Mouse (Mus musculus) stomach, postnatal 0 days (tissue): Measurements from ENCODE around the gene Dusp18. TPM values are rescaled to one million over a fixed set of nuclear protein-coding genes. Genes with fewer than 3 reads are reported as not detected.

Experiments used
- ATAC-seq: fragments of 200-750 bp; cut with Nextera tagmentation; 2 replicates; pipeline ENCODE4 v1.8.0; 2017; ENCODE audit not compliant: low FRiP score, low TSS enrichment
- DNase-seq: peaks from one replicate; pipeline ENCODE4 v3.0.0-alpha.2; 2016; ENCODE audit warnings: low spot score
- H3K27ac ChIP-seq: fragments of 300-500 bp; sonication (generic); replicated peaks from 2 replicates; pipeline ENCODE4 v1.5.1; 2014; ENCODE audit warnings: mild to moderate bottlenecking, control low read depth
- H3K27me3 ChIP-seq: fragments of 300-500 bp; sonication (generic); 2 replicates; pipeline ENCODE4 v1.6.1; 2014; ENCODE audit warnings: low read length; ENCODE audit not compliant: control insufficient read depth, insufficient read depth
- H3K36me3 ChIP-seq: fragments of 300-500 bp; sonication (generic); 2 replicates; pipeline ENCODE4 v1.6.1; 2014; ENCODE audit warnings: low read length, mixed read lengths; ENCODE audit not compliant: control insufficient read depth, insufficient read depth
- H3K4me1 ChIP-seq: fragments of 300-500 bp; sonication (generic); replicated peaks from 2 replicates; pipeline ENCODE4 v1.6.1; 2014; ENCODE audit warnings: antibody characterized with exemption; ENCODE audit not compliant: control insufficient read depth, insufficient read depth
- H3K4me2 ChIP-seq: fragments of 300-500 bp; sonication (generic); replicated peaks from 2 replicates; pipeline ENCODE4 v1.6.1; 2014; ENCODE audit warnings: low read depth, mild to moderate bottlenecking, control low read depth, moderate library complexity
- H3K4me3 ChIP-seq: fragments of 300-500 bp; sonication (generic); 2 replicates; pipeline ENCODE4 v1.5.1; 2014; ENCODE audit warnings: low read depth, low read length, control low read depth
- H3K9ac ChIP-seq: fragments of 300-500 bp; sonication (generic); 2 replicates; pipeline ENCODE4 v1.6.1; 2014; ENCODE audit warnings: mild to moderate bottlenecking, low read length, control low read depth, mixed read lengths
- H3K9me3 ChIP-seq: fragments of 300-500 bp; sonication (generic); 2 replicates; pipeline ENCODE4 v1.6.1; 2016; ENCODE audit warnings: low read length; ENCODE audit not compliant: control insufficient read depth
- CTCF ChIP-seq: IDR thresholded peaks from 2 replicates; pipeline ENCODE4 v1.5.1; 2016; ENCODE audit warnings: antibody characterized with exemption, low read depth, mild to moderate bottlenecking, moderate library complexity
- EP300 ChIP-seq: optimal IDR thresholded peaks from 2 replicates; pipeline ENCODE3; 2016; ENCODE audit warnings: antibody characterized with exemption
- WGBS: fragments of 180-500 bp; shearing (Covaris S2); extraction: QIAGEN DNeasy Blood & Tissue Kit; methylation state at CpG from one replicate; pipeline ENCODE4 v1.1.7; 2014; 5-methylcytosine and 5-hydroxymethylcytosine counted together
- polyA plus RNA-seq: library from polyadenylated mRNA; unstranded; fragments of >200 nt; fragmentation: Nextera tagmentation; extraction: Ambion mirVana; gene quantifications from 2 replicates; pipeline ENCODE4 v1.2.1, GENCODE M21; 2015

Dusp18 gene
- polyA plus RNA-seq, 1 experiment from 2014 or later = 2.8 TPM

GRCm38 (mm10) chr11:3921281-3921850, 26.3 kb downstream of the Dusp18 start:
- no peaks in the 10 kb centered on the region for H3K4me1 ChIP-seq
- H3K9ac ChIP-seq = no peak overlapping the region
- no peak for TF ChIP-seq EP300
- TF ChIP-seq CTCF = peak; percentile 83
- ATAC-seq (no peak), DNase-seq (peak; percentile 55)
- H3K27me3 ChIP-seq = no peaks in the 10 kb centered on the region
- peaks cover 6% of the 10 kb centered on the region; the same call in 1 of the 2 replicates for H3K36me3 ChIP-seq
- no peak overlapping the region for H3K27ac ChIP-seq
- WGBS = 33% methylated on average over 8 of the region's 8 CpGs
- no peak overlapping the region for H3K4me2 ChIP-seq
- no peaks in the 10 kb centered on the region for H3K9me3 ChIP-seq
- no peak overlapping the region for H3K4me3 ChIP-seq

DNA sequence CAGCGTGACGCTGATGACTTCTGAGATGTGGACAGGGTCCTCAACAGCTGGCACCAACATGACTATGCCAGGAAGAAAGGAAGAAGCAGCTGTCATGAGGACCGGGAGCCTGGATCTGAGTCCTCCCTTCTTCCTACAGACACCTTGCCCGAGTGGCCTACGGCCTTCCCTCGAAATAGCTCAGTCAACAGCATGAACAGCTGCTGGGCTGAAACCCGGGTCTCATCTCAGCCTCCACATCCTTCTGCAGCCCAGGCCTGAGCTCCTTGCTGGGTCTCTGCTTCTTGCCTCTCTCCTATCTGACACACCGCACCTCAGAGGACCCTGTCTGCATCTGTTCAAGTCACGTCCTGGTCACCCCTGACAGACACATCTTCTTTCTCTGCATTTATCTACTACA, 27.1 kb downstream of the Dusp18 start:
- peaks cover 4% of the 10 kb centered on the region; the same call in 1 of the 2 replicates for H3K36me3 ChIP-seq
- no peak for DNase-seq
- WGBS = 93% methylated on average over 9 of the region's 9 CpGs

GRCm38 (mm10) chr11:3922731-3923130, 27.7 kb downstream of the Dusp18 start:
- no peak for ATAC-seq
- H3K9me3 ChIP-seq = no peaks in the 10 kb centered on the region
- H3K36me3 ChIP-seq = peaks cover 4% of the 10 kb centered on the region; the same call in 1 of the 2 replicates
- H3K27ac ChIP-seq = no peak overlapping the region
- 94% methylated on average over 6 of the region's 6 CpGs for WGBS
- no peak overlapping the region for H3K4me2 ChIP-seq
- no peak overlapping the region for H3K9ac ChIP-seq
- no peak for TF ChIP-seq CTCF
- no peak overlapping the region for H3K4me3 ChIP-seq
- no peak for DNase-seq
- H3K4me1 ChIP-seq = no peaks in the 10 kb centered on the region
- H3K27me3 ChIP-seq = no peaks in the 10 kb centered on the region

More for the DNA sequence above, 27.1 kb downstream of the Dusp18 start:
- H3K27me3 ChIP-seq = no peaks in the 10 kb centered on the region
- no peak overlapping the region for H3K4me2 ChIP-seq
- H3K4me3 ChIP-seq = no peak overlapping the region
- no peak overlapping the region for H3K27ac ChIP-seq
- no peak for ATAC-seq
- no peaks in the 10 kb centered on the region for H3K4me1 ChIP-seq
- TF ChIP-seq CTCF (no peak), EP300 (no peak)
- no peak overlapping the region for H3K9ac ChIP-seq
- no peaks in the 10 kb centered on the region for H3K9me3 ChIP-seq

DNA sequence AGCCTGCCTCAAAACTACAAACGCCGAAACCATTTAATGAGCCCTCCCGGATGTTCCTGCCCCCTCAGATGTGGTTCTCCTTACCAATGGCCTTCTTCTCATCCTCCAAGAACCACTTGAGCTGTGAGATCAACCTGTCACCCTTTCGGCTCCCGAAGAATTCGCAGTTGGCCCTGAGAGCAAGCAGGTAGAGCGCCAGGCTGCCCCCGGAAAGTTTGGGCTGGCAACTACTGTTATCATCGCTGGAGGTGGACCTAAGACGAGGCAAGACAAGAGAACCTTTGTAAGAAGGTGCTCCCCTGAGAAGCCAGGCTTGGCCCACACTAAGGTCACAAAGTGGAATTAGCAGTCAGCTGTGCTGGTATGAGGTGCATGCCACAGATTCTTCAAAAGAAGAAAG, 30.9 kb downstream of the Dusp18 start:
- Histone ChIP-seq H3K4me2 (no peak overlapping the region), H3K4me3 (no peak overlapping the region), H3K36me3 (peaks cover 4% of the 10 kb centered on the region; the same call in 1 of the 2 replicates), H3K9ac (no peak overlapping the region), H3K27ac (no peak overlapping the region), H3K4me1 (no peaks in the 10 kb centered on the region), H3K27me3 (no peaks in the 10 kb centered on the region), H3K9me3 (no peaks in the 10 kb centered on the region)
- WGBS = 88% methylated on average over 10 of the region's 10 CpGs
- ATAC-seq (no peak), DNase-seq (no peak)
- TF ChIP-seq EP300 (no peak), CTCF (no peak)

DNA sequence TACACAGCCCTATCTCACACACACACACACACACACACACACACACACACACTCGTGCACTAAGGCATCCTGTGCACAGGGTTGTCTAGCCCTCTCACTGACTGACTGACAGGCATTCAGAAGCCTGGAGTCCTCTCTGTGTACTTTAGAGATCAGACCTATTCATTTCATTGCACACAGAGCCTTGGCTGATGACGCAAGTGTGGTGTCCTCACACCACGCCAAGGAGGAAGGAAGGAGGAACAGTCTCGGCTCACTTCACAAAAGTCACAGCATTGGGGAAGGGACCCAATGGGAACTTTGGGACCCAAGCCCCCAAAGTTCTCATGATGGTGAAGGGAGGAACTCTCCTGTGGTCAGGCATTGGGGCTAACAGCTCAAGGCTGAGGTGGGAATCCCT, 35.0 kb downstream of the Dusp18 start:
- peaks cover 4% of the 10 kb centered on the region; the same call in 1 of the 2 replicates for H3K36me3 ChIP-seq
- no peak overlapping the region for H3K27ac ChIP-seq
- DNase-seq (no peak), ATAC-seq (0 out of 2 replicates have a peak, but pooled peaks have one; percentile 18)
- TF ChIP-seq CTCF (no peak), EP300 (no peak)
- H3K4me2 ChIP-seq = no peak overlapping the region
- H3K9ac ChIP-seq = no peak overlapping the region
- H3K4me1 ChIP-seq = no peaks in the 10 kb centered on the region
- H3K4me3 ChIP-seq = no peak overlapping the region
- no peaks in the 10 kb centered on the region for H3K9me3 ChIP-seq
- 56% methylated on average over 4 of the region's 4 CpGs for WGBS
- H3K27me3 ChIP-seq = no peaks in the 10 kb centered on the region

- H3K9ac ChIP-seq = 0 out of 2 replicates have a peak overlapping the region, but pooled peaks have one; percentile 59
- WGBS = 44% methylated on average over 6 of the region's 6 CpGs
- DNase-seq = peak; percentile 11
Observed at GRCm38 (mm10) chr11:3930931-3931330, 35.9 kb downstream of the Dusp18 start.

More at GRCm38 (mm10) chr11:3930931-3931330, 35.9 kb downstream of the Dusp18 start:
- H3K9me3 ChIP-seq = no peaks in the 10 kb centered on the region
- 0 out of 2 replicates have a peak overlapping the region, but pooled peaks have one; percentile 46 for H3K4me3 ChIP-seq
- ATAC-seq = no peak
- TF ChIP-seq EP300 (no peak), CTCF (no peak)
- H3K4me1 ChIP-seq = no peaks in the 10 kb centered on the region
- H3K36me3 ChIP-seq = 0 out of 2 replicates have a peak, but pooled peaks cover under 1% of the 10 kb centered on the region
- no peak overlapping the region for H3K27ac ChIP-seq
- no peaks in the 10 kb centered on the region for H3K27me3 ChIP-seq
- H3K4me2 ChIP-seq = peak overlapping the region; percentile 69
